Mouse (Mus musculus): ENCODE results near the gene Igsf6. TPM values are rescaled to one million over a fixed set of nuclear protein-coding genes. Genes with fewer than 3 reads are reported as not detected.

The Igsf6 gene
- polyA plus RNA-seq, 1 experiment, result 0.36 TPM

- peak; percentile 71 for DNase-seq (ENCODE audit: low read depth)
- TF ChIP-seq CTCF (IDR thresholded peaks at IDR 0.05; ENCODE audit: borderline replicate concordance, extremely low read depth, insufficient read depth, insufficient read length), result no peak
- no peak for TF ChIP-seq POLR2A (IDR thresholded peaks at IDR 0.05; ENCODE audit: borderline replicate concordance, extremely low read depth, insufficient read depth, insufficient read length, poor library complexity, severe bottlenecking)
Observed at GRCm38 (mm10) chr7:121082949-121083513, 8.7 kb upstream of the Igsf6 start.

DNA sequence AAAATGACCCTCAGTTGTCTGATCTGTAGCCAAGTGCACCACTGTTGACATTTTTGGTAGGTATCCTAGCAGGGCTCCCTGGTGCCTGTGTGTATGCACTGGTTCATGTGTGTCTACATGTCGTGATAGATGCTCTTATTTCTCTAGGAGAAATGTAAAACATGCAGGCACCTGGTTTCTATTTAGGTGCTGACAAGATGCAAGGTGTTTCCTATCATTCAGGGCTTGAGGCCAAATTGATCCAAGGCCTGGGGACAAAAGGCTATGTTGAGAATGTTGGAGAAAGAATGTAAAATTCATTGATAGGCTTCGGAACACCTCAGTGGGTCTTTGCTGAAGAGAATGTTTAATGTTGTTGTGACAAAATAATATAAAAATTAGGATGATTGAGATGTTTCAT, 7.4 kb upstream of the Igsf6 start:
- TF ChIP-seq POLR2A (IDR thresholded peaks at IDR 0.05; ENCODE audit: borderline replicate concordance, extremely low read depth, insufficient read depth, insufficient read length, poor library complexity, severe bottlenecking), result no peak
- no peak for TF ChIP-seq CTCF (IDR thresholded peaks at IDR 0.05; ENCODE audit: borderline replicate concordance, extremely low read depth, insufficient read depth, insufficient read length)

DNA sequence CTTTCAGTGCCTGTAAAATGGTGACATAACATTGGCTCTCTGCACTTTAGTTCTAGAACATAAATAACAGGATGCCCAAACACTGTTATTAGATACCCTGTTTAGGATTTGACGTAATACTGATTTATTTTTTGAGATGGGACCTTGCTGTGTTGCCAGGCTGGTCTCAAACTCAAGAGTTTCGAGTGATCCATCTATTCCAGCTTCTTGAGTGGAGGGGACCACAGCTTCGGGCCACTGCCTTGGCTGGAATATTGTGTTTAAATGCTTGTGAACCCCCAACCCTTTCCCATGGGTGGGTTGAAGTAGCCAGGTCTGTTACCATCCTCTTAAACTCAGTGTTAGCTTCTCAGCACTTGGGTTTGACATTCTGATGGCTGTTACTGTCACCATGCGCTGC, 7.0 kb upstream of the Igsf6 start, which contains the start of gene Otoa:
Gene Otoa, plus strand, starts transcription at position 301 of the 400 bp plus-strand sequence.
- no peak for DNase-seq (ENCODE audit: low read depth)
- TF ChIP-seq POLR2A (IDR thresholded peaks at IDR 0.05; ENCODE audit: borderline replicate concordance, extremely low read depth, insufficient read depth, insufficient read length, poor library complexity, severe bottlenecking) (no peak), CTCF (IDR thresholded peaks at IDR 0.05; ENCODE audit: borderline replicate concordance, extremely low read depth, insufficient read depth, insufficient read length) (no peak)

More for the DNA sequence above, 7.4 kb upstream of the Igsf6 start:
- no peak for DNase-seq (ENCODE audit: low read depth)

GRCm38 (mm10) chr7:121077829-121078228, 3.5 kb upstream of the Igsf6 start:
- peak; percentile 89 for DNase-seq (ENCODE audit: low read depth)
- TF ChIP-seq CTCF (IDR thresholded peaks at IDR 0.05; ENCODE audit: borderline replicate concordance, extremely low read depth, insufficient read depth, insufficient read length), result peak; percentile 80; the same call in 1 of the 2 replicates
- TF ChIP-seq POLR2A (IDR thresholded peaks at IDR 0.05; ENCODE audit: borderline replicate concordance, extremely low read depth, insufficient read depth, insufficient read length, poor library complexity, severe bottlenecking), result no peak

DNA sequence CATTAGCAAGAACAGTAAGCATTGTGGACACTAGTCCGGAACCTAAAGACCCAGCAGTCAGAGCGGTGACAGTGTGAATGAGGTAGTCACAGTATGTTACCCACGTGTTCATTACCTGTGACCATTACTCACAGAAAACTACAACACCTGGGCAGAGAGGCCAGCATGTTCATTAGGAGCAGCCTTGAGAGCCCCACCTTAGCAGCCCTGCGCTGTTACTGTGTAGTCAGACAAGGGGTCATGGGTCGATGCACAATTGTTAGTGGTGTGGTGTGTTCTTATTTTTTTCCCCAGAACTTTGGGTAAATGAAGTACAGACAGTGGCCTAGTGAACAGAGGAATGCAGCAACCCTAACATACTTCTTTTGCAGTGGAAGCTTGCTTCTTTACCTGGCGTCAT, 2.9 kb upstream of the Igsf6 start:
- no peak for DNase-seq (ENCODE audit: low read depth)
- TF ChIP-seq POLR2A (IDR thresholded peaks at IDR 0.05; ENCODE audit: borderline replicate concordance, extremely low read depth, insufficient read depth, insufficient read length, poor library complexity, severe bottlenecking) (no peak), CTCF (IDR thresholded peaks at IDR 0.05; ENCODE audit: borderline replicate concordance, extremely low read depth, insufficient read depth, insufficient read length) (no peak)

GRCm38 (mm10) chr7:121075416-121075815, 1.0 kb upstream of the Igsf6 start:
- no peak for TF ChIP-seq POLR2A (IDR thresholded peaks at IDR 0.05; ENCODE audit: borderline replicate concordance, extremely low read depth, insufficient read depth, insufficient read length, poor library complexity, severe bottlenecking)
- no peak for TF ChIP-seq CTCF (IDR thresholded peaks at IDR 0.05; ENCODE audit: borderline replicate concordance, extremely low read depth, insufficient read depth, insufficient read length)
- DNase-seq (ENCODE audit: low read depth), result no peak

- DNase-seq (ENCODE audit: low read depth), result no peak
- TF ChIP-seq CTCF (IDR thresholded peaks at IDR 0.05; ENCODE audit: borderline replicate concordance, extremely low read depth, insufficient read depth, insufficient read length), result no peak
- no peak for TF ChIP-seq POLR2A (IDR thresholded peaks at IDR 0.05; ENCODE audit: borderline replicate concordance, extremely low read depth, insufficient read depth, insufficient read length, poor library complexity, severe bottlenecking)
Observed at GRCm38 (mm10) chr7:121074801-121075400, 529 bp upstream of the Igsf6 start.

DNA sequence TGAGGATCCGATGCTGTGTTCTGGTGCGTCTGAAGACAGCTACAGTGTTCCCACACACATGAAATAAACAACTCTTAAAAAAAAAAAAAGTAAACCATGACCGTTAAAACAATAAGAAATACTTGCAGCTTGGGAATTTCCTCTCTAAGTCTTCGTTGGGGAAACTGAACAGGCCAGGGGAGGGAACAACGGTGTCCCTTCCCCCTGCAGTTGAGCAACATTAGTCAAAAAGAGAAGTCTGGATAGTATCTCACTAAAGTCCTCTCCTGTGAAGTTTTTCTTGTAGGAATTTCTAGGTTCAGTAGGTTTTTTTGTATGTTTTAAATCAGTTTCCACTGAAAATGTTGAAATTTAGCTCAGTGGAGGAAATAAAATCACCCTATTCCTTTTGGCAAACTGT, 1.9 kb downstream of the Igsf6 start:
- TF ChIP-seq CTCF (IDR thresholded peaks at IDR 0.05; ENCODE audit: borderline replicate concordance, extremely low read depth, insufficient read depth, insufficient read length) (no peak), POLR2A (IDR thresholded peaks at IDR 0.05; ENCODE audit: borderline replicate concordance, extremely low read depth, insufficient read depth, insufficient read length, poor library complexity, severe bottlenecking) (no peak)
- no peak for DNase-seq (ENCODE audit: low read depth)

GRCm38 (mm10) chr7:121071276-121071675, 3.1 kb downstream of the Igsf6 start:
- TF ChIP-seq POLR2A (IDR thresholded peaks at IDR 0.05; ENCODE audit: borderline replicate concordance, extremely low read depth, insufficient read depth, insufficient read length, poor library complexity, severe bottlenecking) (no peak), CTCF (IDR thresholded peaks at IDR 0.05; ENCODE audit: borderline replicate concordance, extremely low read depth, insufficient read depth, insufficient read length) (no peak)
- no peak for DNase-seq (ENCODE audit: low read depth)

DNA sequence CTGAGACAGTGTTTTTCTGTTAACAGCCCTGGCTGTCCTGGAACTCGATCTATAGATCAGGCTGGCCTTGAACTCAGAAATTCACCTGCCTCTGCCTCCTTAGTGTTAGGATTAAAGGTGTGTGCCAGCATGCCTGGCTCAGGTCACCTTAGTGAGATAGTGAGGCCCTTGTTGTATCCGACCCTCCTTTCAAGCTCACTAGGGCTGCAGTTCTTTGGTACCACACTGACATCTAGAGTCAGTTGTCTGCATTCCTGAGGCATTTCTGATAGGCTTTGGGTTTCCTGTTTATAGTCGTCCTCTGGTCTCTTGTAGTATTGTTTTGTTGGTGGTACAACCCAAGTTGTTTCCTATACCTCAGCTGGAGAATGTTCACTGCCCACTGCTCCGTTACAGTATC, 10.1 kb downstream of the Igsf6 start:
- DNase-seq (ENCODE audit: low read depth), result peak; percentile 50
- TF ChIP-seq CTCF (IDR thresholded peaks at IDR 0.05; ENCODE audit: borderline replicate concordance, extremely low read depth, insufficient read depth, insufficient read length) (peak; percentile 44; the same call in 1 of the 2 replicates), POLR2A (IDR thresholded peaks at IDR 0.05; ENCODE audit: borderline replicate concordance, extremely low read depth, insufficient read depth, insufficient read length, poor library complexity, severe bottlenecking) (no peak)

DNA sequence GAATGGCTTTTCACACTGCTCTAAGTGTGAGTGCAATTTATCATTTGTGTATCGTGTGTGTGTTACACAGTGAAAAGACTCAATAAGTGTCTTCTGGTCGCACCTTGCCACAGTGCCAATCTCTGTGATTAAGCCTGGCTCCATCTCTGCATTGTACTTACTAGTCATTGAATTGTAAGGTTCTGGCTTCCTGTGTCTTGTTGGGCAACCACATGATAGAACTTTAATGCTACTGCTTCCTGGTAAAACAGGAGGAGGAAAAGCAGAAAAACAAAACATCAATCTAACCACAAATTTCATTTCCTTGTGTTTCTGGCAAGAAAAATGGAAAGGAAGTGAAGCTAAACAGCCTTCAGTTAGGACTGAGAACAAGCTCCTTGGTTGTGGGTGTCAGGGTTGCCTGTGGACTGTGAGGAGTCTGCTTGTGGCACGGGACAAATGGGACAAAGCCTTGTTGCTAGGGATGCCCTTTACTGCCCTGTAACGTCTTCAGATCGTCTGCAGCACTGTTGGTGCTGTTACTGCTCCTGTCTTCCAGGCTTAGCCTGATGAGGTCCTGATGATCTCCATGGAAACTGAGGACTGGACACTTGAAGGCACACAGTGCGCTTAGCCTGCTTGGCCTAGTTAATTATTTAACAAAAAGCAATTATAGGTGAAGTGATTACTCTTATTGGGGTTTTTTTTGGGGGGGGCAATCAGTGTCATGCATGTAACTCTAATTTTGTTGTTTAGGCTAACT, 14.7 kb downstream of the Igsf6 start:
- TF ChIP-seq CTCF (IDR thresholded peaks at IDR 0.05; ENCODE audit: borderline replicate concordance, extremely low read depth, insufficient read depth, insufficient read length) (no peak), POLR2A (IDR thresholded peaks at IDR 0.05; ENCODE audit: borderline replicate concordance, extremely low read depth, insufficient read depth, insufficient read length, poor library complexity, severe bottlenecking) (no peak)
- DNase-seq (ENCODE audit: low read depth), result no peak
